Mouse (Mus musculus) gastrocnemius, adult 18-20 months (tissue): ENCODE measurements at regions not wholly inside any gene's neighbourhood (a gene's known extent, or its start where the extent isn't known, plus 50 kb on each side); places are given as distances from the start of the nearest gene placed in this dataset.
A peak's percentile ranks its signal among the peaks of the same experiment; 100 is the strongest.

Source experiments
- DNase-seq: peaks from one replicate; pipeline ENCODE4 v3.0.0; 2021; ENCODE audit warnings: low spot score

- no peak for DNase-seq
These were observed 726.1 kb upstream of the Cited2 start for GRCm38 (mm10) chr10:16996820-16997466.

- DNase-seq, result no peak
These were observed 721.7 kb upstream of the Cited2 start for GRCm38 (mm10) chr10:17001320-17001719.

- DNase-seq, result no peak
These were observed 719.7 kb upstream of the Cited2 start for GRCm38 (mm10) chr10:17003123-17003849.

GRCm38 (mm10) chr10:17008683-17009082 lies 714.3 kb upstream of the Cited2 start:
- DNase-seq, result no peak

- DNase-seq, result no peak
These were observed 713.0 kb upstream of the Cited2 start for GRCm38 (mm10) chr10:17010047-17010446.

GRCm38 (mm10) chr10:17011876-17012275 lies 711.1 kb upstream of the Cited2 start:
- DNase-seq, result no peak

GRCm38 (mm10) chr10:17012541-17012975 lies 710.5 kb upstream of the Cited2 start:
- DNase-seq, result no peak

- DNase-seq, result no peak
These were observed 708.2 kb upstream of the Cited2 start for GRCm38 (mm10) chr10:17014826-17015225.

GRCm38 (mm10) chr10:17016854-17017253 lies 706.2 kb upstream of the Cited2 start:
- no peak for DNase-seq

GRCm38 (mm10) chr10:17022216-17023158 lies 700.5 kb upstream of the Cited2 start:
- DNase-seq, result no peak

- no peak for DNase-seq
These were observed 699.3 kb upstream of the Cited2 start for GRCm38 (mm10) chr10:17023571-17024293.

GRCm38 (mm10) chr10:17024294-17024665 lies 698.7 kb upstream of the Cited2 start:
- no peak for DNase-seq

GRCm38 (mm10) chr10:17034892-17035775 lies 687.9 kb upstream of the Cited2 start:
- peak; percentile 3 for DNase-seq

- no peak for DNase-seq
These were observed 684.6 kb upstream of the Cited2 start for GRCm38 (mm10) chr10:17038259-17039043.

- no peak for DNase-seq
These were observed 680.9 kb upstream of the Cited2 start for GRCm38 (mm10) chr10:17042090-17042489.

GRCm38 (mm10) chr10:17042973-17043372 lies 680.0 kb upstream of the Cited2 start:
- DNase-seq, result no peak

GRCm38 (mm10) chr10:17046765-17047164 lies 676.3 kb upstream of the Cited2 start:
- no peak for DNase-seq

- no peak for DNase-seq
These were observed 650.1 kb upstream of the Cited2 start for GRCm38 (mm10) chr10:17072906-17073305.

- DNase-seq, result no peak
These were observed 649.0 kb upstream of the Cited2 start for GRCm38 (mm10) chr10:17074013-17074401.
